Mouse (Mus musculus) right cerebral cortex, adult 18-20 months (tissue): ENCODE data around the gene Astn2.

Experiments used
- DNase-seq: peaks from one replicate; pipeline ENCODE4 v3.0.0; 2022; ENCODE audit warnings: mixed read lengths

Astn2 gene

DNA sequence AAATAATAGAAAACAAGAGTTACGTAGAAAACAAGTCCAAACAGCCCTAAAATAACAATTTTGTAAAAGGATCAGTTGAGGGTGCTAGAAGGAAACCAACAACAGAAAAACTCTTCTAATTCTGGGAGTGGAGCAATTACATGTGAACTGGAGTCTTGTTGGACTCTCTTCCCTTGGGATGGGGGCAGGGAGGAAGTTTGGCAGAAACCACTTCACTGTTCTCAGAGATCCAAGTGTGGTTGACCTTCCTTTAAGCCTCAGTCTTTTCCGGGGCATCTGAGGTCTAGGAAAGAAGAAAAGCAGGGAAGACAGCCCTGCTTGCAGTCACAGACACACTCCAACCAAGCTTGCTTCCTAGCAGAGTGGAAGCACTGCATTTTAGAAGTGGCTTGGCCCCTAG lies 896.3 kb downstream of the Astn2 start:
- DNase-seq = no peak

DNA sequence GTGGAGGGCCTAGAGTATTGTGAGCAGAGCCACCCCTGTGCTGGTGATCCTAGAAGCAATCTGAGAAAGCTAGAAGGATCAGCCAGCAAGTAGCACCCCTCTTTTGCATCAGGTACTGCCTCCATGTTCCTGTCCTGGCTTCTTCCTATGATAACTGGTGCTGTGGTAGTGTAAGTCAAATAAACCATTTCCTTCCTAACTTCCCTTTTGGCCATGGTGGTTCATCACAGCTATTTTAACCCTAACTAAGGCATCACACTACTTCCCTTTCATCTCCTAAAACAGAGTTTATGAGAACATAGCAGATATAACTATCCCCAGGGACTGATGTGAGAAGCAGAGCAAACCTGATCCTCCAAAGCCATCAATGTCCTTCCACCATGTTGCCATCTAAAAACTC lies 897.5 kb downstream of the Astn2 start:
- DNase-seq = no peak

DNA sequence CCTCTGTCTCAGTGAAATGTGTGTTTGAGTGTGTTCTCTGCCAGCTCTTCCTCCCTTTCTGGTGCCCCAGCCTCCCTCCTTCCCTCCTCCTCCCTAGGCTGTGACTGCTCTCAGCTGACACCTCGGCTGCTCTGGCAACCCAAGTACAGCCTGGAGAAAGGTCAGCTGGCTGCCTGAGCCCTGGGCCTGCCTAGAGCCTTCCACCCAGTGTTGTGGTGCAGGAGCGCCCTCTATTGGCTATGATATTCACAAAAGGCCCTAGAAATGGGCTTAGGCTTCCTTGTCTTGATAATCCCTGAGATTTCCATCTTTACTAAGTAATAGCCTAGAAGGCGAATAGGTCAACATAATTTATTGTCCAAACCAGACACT lies 908.0 kb downstream of the Astn2 start:
- DNase-seq = peak; percentile 78

GRCm38 (mm10) chr4:65495705-65496462 lies 908.5 kb downstream of the Astn2 start:
- no peak for DNase-seq

- DNase-seq = no peak
Observed at GRCm38 (mm10) chr4:65491541-65491940, 912.9 kb downstream of the Astn2 start.

GRCm38 (mm10) chr4:65489711-65490110 lies 914.7 kb downstream of the Astn2 start:
- no peak for DNase-seq

- no peak for DNase-seq
Observed at GRCm38 (mm10) chr4:65481632-65482031, 922.8 kb downstream of the Astn2 start.

DNA sequence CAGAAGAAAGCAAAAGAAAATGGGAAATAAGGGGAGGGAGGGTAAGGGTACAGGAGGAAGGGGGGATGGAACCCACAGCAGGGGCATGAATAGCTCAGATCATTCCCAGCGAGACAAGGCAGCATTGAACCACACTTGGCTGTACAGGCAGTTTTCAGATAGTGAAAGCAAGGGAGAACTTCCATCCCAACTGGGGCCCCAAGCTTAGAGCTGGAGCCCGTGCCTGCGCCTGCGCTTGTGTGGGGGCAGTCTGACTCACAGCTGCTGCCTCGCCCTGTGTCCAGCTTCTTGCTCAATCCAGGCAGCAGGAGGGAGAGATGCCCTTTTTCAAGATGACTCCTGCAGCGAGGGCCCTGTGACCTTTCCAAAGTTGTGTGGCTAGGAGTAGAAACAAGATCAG lies 927.3 kb downstream of the Astn2 start:
- peak; percentile 76 for DNase-seq

DNA sequence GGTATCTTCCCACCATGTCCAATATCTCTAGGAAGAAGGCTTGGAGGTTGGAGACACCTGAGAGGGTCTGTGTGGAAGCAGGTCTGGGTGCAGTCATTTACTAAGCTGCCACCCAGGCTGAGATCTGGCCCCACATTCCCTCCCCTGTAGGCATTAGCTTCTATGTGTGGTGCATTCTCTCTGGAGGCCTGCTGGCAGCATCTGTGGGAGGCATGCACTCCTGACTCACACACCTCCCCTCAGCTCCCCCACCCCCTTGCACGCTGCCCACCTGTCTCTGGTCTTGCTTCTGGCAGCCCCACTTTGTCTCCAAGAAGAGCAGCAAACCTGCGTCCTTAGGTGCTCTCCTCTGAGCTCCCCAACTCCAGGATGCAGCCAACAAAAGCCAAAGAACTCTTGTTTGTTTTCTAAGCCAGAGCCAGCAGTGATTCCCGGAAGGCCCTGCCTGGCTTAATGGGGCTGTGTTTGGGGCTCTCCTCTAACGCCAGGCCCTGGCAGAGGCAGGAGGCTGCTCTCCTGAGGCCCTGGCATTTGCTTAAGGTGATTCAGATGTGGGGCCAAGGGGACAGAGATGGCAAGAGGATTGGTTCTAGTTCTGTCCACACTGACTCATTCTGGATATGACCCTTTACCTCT lies 928.4 kb downstream of the Astn2 start:
- DNase-seq = peak; percentile 31

DNA sequence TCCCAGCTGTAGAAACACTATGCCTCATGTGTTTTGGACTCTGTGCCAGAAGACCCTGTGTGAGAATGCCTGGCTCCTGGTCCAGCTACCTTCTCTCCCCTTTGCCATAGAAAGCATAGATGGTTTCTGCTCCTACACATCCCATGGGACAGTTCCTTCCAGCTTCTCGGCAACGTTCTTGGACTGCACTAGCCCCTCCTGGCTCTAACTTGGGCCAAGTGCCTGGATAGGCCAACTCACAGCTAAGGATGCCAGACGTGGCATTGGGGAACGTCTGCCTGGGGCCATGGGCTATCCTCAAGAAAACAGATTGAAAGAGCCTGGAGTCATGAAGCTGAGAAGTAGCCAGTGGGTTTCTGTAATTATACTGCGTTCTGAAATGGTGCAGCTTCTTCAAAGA lies 931.3 kb downstream of the Astn2 start:
- DNase-seq = no peak

DNA sequence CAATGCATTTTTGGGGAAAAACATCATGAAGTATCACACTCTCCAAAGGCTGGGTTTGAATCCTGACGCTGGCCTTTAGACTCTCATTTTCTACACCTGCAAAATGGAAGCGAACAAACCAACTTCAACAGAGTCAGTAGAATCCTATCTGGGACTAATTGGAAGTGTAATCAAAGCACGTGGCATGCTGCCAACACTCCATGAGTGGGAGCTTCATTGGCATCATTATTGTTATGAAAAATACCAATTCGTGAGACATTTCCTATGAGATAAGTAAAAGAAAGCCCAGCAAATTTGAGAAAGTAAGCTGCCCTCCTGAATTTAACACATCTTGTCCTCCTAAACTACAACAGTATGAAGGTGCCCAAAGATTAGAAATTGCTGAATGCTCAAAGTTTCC lies 955.2 kb downstream of the Astn2 start:
- DNase-seq = peak; percentile 8

GRCm38 (mm10) chr4:65441746-65442145 lies 962.7 kb downstream of the Astn2 start:
- no peak for DNase-seq

DNA sequence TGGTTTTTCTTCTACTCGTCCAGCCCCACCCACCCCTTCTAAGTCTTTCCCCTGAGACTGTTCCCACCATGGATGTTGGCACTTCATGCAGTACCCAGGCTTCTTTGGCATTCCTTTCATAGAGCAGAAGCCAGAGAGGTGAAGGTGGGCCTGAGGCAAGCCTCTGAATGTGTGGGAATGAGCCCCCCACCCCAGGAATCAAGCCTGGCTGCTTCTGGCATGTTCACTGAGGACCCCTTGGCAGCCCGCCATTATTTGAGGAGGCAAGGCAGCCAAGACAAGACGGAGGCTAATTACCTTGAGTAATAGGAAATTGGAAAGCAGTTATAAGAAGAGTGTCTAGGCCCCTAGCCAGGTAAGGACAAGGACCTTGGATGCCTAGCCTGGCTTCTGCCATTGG lies 973.6 kb downstream of the Astn2 start:
- DNase-seq = no peak

- no peak for DNase-seq
Observed at GRCm38 (mm10) chr4:65427480-65427879, 976.9 kb downstream of the Astn2 start.

DNA sequence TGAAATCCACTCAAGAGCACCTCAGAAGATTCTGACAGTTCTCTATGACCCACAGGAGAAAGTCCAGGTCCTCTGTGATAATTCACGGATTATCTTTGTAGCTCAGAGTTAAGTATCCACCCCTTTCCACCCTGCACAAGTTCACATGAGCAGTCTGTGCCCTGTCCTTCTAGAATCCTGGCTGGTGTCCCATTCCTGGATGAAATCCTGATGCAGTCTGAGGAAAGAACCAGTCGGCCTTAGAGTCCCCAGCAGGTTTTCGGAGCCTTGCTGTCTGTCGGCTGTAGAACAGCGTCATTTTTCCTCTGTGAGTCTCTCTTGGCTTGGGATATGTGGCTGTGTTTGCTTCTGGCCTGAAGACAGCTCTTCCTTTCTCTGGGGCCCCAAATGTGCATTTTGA lies 978.0 kb downstream of the Astn2 start:
- DNase-seq = no peak

GRCm38 (mm10) chr4:65423068-65423625 lies 981.3 kb downstream of the Astn2 start:
- DNase-seq = no peak

DNA sequence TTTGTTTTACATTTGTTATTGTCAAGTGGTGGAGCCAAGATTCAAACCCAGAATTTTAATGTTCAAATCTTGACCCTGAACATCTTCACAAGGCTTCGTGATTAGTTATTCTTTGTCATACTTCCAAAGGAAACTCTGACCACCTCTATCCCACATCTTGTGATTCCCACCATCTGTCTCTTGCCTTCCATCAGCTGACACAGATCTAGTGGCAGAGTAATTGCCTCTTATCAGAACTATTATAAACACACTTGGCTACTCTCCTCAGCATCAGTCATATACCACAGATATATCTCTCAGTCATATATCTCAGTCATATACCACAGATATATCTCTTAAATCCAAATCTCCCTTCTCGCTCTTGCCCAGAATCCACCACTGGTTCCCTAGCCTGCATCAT lies 983.1 kb downstream of the Astn2 start:
- DNase-seq = no peak

- DNase-seq = no peak
Observed at GRCm38 (mm10) chr4:65420511-65420931, 983.9 kb downstream of the Astn2 start.

GRCm38 (mm10) chr4:65415507-65415906 lies 988.9 kb downstream of the Astn2 start:
- DNase-seq = no peak

GRCm38 (mm10) chr4:65402836-65403634 lies 1001.4 kb downstream of the Astn2 start:
- no peak for DNase-seq

GRCm38 (mm10) chr4:65402286-65402685 lies 1002.1 kb downstream of the Astn2 start:
- no peak for DNase-seq

DNA sequence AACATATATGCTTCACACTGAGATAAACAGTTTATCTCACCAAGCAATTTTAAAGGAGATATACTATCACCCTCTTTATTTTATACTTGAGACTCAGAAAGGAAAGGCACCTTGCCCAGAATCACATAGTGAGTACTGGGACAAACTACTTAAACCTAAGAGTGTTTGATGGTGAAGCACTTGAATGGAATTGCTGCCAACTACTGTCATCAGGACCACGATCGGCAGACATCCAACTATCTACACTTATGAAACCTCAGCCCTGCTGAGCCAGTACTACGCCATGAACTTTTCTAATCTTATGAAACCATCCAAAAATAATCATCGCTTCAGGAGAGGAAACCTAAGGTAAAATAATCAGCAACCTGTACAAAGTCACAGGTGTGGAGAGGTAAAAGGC lies 1005.0 kb downstream of the Astn2 start:
- DNase-seq = no peak

DNA sequence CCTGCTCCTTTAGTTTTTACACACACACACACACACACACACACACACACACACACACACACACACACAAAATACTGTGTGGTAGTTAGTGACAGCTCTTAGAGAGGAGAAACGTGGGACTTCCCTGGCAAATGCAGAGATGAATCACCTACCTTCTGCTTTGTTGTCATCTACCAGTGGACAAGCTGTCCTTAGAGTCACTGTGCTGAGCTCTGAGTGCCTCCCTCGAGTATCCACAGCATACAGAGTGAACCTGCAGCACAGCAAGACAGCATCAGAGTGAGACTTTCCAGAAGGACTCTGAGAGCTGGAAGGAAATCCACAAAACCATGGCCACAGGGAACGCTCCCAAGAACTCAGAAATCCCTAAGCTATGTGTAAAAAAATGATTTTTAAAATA lies 1007.6 kb downstream of the Astn2 start:
- DNase-seq = peak; percentile 25

- DNase-seq = no peak
Observed at GRCm38 (mm10) chr4:65391001-65391400, 1013.4 kb downstream of the Astn2 start.
